Mouse (Mus musculus) ovary, postnatal 10 days (tissue): Measurements from ENCODE around the gene Zfp981.
"Not testable (repeated sequence)": the region's sequence is repeated elsewhere in the genome, so short reads cannot be mapped to it uniquely, and the experiment has no call there.

Source experiments
- DNase-seq: peaks from one replicate; pipeline ENCODE4 v3.0.0; 2022; ENCODE audit warnings: low spot score

Gene Zfp981

GRCm38 (mm10) chr4:146485183-146485939, 16.5 kb upstream of the Zfp981 start:
- not testable (repeated sequence) for DNase-seq

DNA sequence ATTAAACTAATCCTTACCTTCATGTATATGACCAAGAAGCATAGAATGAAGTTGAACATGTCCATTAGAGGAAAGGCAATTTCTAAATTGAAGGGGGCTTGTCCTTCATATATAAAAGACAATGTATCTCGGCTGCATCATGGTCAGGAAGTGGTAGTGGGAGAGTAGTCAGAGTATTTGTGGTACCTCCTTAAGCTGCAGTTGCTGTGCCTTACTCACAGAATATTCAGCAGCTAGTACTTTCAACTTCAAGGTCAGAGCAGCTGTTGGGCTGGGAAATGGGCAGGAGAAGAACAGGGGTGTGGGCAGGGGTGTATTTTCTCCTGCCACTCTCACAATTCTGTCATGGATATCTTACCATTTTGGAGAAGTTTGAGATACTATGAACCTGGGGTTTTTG, 15.1 kb upstream of the Zfp981 start:
- DNase-seq, result not testable (repeated sequence)

GRCm38 (mm10) chr4:146489196-146489595, 12.6 kb upstream of the Zfp981 start:
- not testable (repeated sequence) for DNase-seq

GRCm38 (mm10) chr4:146491993-146492392, 9.8 kb upstream of the Zfp981 start:
- not testable (repeated sequence) for DNase-seq

GRCm38 (mm10) chr4:146492439-146492838, 9.4 kb upstream of the Zfp981 start:
- DNase-seq, result no peak

DNA sequence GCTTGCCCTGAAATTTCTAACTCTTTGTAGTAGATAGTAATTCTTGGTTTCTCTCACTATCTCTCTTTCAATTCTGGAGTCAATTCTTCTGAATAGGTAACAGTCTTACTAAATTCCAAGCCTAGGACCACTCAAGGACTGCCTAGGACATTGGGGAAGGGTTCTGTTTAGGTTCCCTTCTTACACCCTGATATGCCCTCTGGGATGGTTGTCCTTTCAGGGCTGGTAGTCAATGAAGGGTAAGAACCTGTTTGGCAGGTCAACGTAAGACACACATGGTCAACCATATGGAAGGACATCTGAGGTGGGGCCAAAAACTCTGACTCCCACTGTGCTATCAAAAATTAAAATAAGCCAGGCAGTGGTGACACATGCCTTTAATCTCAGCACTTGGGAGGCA, 9.0 kb upstream of the Zfp981 start:
- no peak for DNase-seq

DNA sequence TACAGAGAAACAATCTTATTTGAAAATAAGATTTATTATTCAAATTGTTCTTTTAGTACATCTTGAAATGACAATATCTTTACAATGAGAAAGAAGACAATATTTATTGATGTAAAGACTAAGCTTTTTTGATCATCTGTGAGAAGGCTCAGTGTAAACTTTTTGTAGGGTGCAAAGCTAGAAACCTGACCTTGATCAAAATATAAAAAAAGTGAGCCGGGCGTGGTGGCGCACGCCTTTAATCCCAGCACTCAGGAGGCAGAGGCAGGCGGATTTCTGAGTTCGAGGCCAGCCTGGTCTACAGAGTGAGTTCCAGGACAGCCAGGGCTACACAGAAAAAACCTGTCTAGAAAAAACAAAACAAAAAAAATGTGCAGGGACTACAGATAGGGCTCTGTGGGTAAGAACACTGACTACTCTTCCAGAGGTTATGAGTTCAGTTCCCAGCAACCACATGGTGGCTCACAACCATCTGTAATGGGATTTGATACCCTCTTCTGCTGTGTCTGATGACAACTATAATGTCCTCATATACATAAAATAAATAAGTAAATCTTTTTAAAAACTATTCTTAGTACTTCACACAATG, 8.4 kb upstream of the Zfp981 start:
- not testable (repeated sequence) for DNase-seq

GRCm38 (mm10) chr4:146494980-146495379, 6.8 kb upstream of the Zfp981 start:
- DNase-seq, result no peak

GRCm38 (mm10) chr4:146497695-146498275, 4.0 kb upstream of the Zfp981 start:
- DNase-seq, result not testable (repeated sequence)

- not testable (repeated sequence) for DNase-seq
Measured at GRCm38 (mm10) chr4:146509029-146509428, 7.2 kb downstream of the Zfp981 start.

- not testable (repeated sequence) for DNase-seq
Measured at GRCm38 (mm10) chr4:146511871-146512270, 10.0 kb downstream of the Zfp981 start.

DNA sequence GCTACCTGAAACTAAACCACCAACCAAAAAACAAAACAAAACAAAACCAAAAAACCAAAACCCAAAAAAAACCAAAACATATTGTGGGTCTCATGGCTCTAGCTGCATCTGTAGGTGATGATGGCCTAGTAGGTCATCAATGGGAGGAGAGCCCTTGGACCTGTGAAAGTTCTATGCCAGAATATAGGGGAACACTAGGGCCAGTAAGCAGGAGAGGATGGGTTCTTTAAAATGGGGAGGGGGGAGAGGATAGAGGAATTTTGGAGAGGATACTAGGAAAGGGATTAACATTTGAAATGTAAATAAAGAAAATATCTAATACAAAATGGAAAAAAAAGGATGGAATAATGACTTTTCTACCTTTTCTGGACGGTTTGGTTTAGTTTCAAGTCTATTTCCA, 14.6 kb downstream of the Zfp981 start:
- no peak for DNase-seq

- DNase-seq, result not testable (repeated sequence)
Measured at GRCm38 (mm10) chr4:146517150-146517549, 15.3 kb downstream of the Zfp981 start.

- DNase-seq, result no peak
Measured at GRCm38 (mm10) chr4:146520723-146521122, 18.9 kb downstream of the Zfp981 start.

GRCm38 (mm10) chr4:146534574-146534973, 32.7 kb downstream of the Zfp981 start:
- no peak for DNase-seq

DNA sequence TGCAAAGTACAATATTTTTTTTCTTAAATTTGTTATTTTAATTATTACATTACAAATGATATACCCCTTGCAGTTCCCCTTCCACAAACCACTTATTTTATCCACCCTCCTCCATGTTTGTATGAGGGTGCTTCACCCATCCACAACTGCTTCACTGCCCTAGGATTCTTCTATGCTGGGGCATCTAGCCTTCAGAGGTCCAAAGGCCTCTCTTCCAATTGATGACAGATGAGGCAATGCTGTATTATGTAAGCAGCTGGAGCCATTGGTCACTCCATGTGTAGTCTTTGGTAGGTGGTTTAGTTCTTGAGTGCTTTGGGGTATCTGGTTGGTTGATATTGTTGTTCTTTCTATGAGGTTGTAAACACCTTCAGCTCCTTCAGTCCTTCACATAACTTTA, 34.1 kb downstream of the Zfp981 start:
- no peak for DNase-seq

DNA sequence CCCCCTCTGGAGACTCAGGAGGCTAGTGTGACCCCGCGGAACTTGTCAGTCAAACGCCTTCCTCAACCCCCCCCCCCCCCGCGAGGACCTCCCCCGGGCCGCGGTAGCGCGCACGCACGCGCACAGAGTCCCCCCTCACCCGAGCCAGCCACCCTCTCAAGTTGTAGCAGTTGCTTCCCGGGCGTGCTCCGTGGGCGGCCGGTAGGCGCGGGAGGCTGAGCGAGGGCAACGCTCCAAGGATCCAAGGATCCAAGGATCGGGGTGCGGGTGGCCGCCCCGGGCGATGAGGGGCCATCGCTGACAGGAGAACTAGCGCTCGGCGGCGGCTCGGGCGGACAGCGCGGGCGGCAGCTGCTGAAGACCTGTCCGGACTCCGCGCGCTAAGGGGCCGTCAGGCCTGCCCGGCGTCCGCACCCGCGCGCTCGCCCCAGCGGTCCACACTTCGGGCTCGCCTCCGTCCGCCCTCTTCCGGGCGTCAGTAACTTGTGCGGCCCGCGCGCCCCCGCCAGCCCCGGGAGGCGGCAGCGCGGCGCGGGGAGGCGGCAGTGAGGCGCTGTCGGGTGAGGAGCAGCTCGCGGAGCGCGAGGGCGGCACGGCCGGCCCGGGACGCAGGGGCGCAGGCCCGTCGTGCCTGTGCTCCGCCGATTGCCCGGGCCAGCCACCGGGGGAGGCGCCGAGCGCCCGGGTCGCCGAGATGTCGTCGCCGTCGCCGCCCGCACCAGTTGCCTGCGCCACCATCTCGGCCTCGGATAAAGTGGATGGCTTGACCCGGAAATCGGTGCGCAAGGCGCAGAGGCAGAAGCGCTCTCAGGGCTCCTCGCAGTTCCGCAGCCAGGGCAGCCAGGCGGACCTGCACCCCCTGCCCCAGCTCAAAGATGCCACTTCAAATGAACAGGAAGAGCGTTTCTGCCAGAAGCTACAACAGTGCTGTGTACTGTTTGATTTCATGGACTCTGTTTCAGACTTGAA, 78.4 kb downstream of the Zfp981 start:
- DNase-seq, result not testable (repeated sequence)
